Mouse (Mus musculus) heart, embryonic 10.5 days (tissue): ENCODE measurements around the gene Crybg3. TPM values are rescaled to one million over a fixed set of nuclear protein-coding genes. Genes with fewer than 3 reads are reported as not detected.

Source experiments
- DNase-seq: peaks from one replicate; pipeline ENCODE4 v3.0.0-alpha.2; 2017; ENCODE audit warnings: low spot score
- H3K27ac ChIP-seq: fragments of 300-500 bp; sonication (generic); 2 replicates; pipeline ENCODE4 v1.5.1; 2016; ENCODE audit warnings: mild to moderate bottlenecking
- H3K27me3 ChIP-seq: fragments of 300-500 bp; sonication (generic); 2 replicates; pipeline ENCODE4 v1.6.1; 2016; ENCODE audit warnings: mild to moderate bottlenecking; ENCODE audit not compliant: poor library complexity, insufficient read depth, severe bottlenecking
- H3K36me3 ChIP-seq: fragments of 300-500 bp; sonication (generic); 2 replicates; pipeline ENCODE4 v1.6.1; 2016; ENCODE audit warnings: mild to moderate bottlenecking, moderate library complexity
- H3K4me1 ChIP-seq: fragments of 300-500 bp; sonication (generic); 2 replicates; pipeline ENCODE4 v1.6.1; 2016; ENCODE audit warnings: mild to moderate bottlenecking
- H3K4me3 ChIP-seq: fragments of 300-500 bp; sonication (generic); 2 replicates; pipeline ENCODE4 v1.5.1; 2016; ENCODE audit warnings: mild to moderate bottlenecking, moderate library complexity
- H3K9me3 ChIP-seq: fragments of 300-500 bp; sonication (generic); 2 replicates; pipeline ENCODE4 v1.6.1; 2016; ENCODE audit warnings: mild to moderate bottlenecking, moderate library complexity
- WGBS: fragments of 180-500 bp; shearing (Covaris S2); methylation state at CpG from one replicate; pipeline ENCODE4 v1.1.7; 2016; 5-methylcytosine and 5-hydroxymethylcytosine counted together
- polyA plus RNA-seq: library from polyadenylated mRNA; unstranded; fragments of >200 nt; fragmentation: Nextera tagmentation; extraction: Ambion mirVana; gene quantifications from 2 replicates; pipeline ENCODE4 v1.2.1, GENCODE M21; 2016

Gene Crybg3
- polyA plus RNA-seq, 1 experiment from 2014 or later = 11.4 TPM

DNA sequence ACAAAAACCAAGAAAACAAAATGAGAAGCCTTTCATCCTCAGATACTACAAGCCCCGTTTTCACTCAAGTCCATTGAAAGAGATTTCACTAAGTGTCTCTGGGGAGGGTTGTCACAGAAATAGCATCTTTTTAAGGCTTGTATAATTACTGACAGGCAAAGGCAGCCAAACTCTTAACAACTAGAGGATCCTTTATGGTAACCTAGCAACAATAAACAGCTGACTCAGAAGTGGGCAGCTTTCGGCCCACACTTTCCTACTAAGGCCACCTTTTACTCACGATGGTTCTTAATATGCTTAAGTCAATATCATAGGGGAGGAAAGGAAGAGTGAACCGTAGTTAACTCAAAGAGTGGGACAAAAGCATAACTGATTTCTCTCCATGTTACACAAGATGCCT lies 53.3 kb downstream of the Crybg3 start:
- no peak for DNase-seq
- Histone ChIP-seq H3K4me3 (no peak overlapping the region), H3K27ac (peak overlapping the region; percentile 65; the same call in 1 of the 2 replicates), H3K36me3 (peaks cover 12% of the 10 kb centered on the region; the same call in 1 of the 2 replicates), H3K9me3 (no peaks in the 10 kb centered on the region), H3K27me3 (no peaks in the 10 kb centered on the region), H3K4me1 (peaks cover 18% of the 10 kb centered on the region)
- WGBS = 51% methylated on average over 4 of the region's 4 CpGs

GRCm38 (mm10) chr16:59545360-59545759 lies 55.4 kb downstream of the Crybg3 start:
- Histone ChIP-seq H3K36me3 (peaks cover 4% of the 10 kb centered on the region; the same call in 1 of the 2 replicates), H3K27me3 (no peaks in the 10 kb centered on the region), H3K4me3 (no peak overlapping the region), H3K9me3 (no peaks in the 10 kb centered on the region), H3K4me1 (peaks cover 24% of the 10 kb centered on the region), H3K27ac (no peak overlapping the region)
- no peak for DNase-seq
- 82% methylated on average over 2 of the region's 2 CpGs for WGBS

DNA sequence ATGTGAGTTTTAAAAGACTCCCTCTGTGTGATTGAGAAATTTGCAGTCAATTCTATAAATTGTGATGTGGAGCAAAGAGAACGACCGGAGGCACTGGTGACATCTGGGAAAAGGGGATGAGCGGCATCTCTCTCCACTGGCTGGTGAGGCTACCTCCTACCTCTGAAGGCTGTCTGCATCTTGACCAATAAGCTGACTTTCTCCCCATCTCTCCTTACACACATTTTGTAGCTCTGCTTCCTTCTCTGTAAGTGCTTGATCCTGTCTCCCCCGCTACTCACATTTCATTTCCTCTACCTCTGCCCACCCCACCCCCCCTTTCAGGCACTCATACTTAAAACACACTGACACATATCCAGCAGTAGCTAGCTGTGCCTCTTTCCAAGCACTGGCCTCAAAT lies 59.4 kb downstream of the Crybg3 start:
- no peak overlapping the region for H3K4me3 ChIP-seq
- WGBS = 73% methylated on average over 4 of the region's 4 CpGs
- no peaks in the 10 kb centered on the region for H3K27me3 ChIP-seq
- H3K9me3 ChIP-seq = no peaks in the 10 kb centered on the region
- H3K4me1 ChIP-seq = peaks cover 6% of the 10 kb centered on the region; the same call in 1 of the 2 replicates
- H3K27ac ChIP-seq = no peak overlapping the region
- peaks cover 21% of the 10 kb centered on the region for H3K36me3 ChIP-seq
- DNase-seq = no peak

- H3K27me3 ChIP-seq = no peaks in the 10 kb centered on the region
- H3K27ac ChIP-seq = no peak overlapping the region
- H3K4me1 ChIP-seq = peaks cover 6% of the 10 kb centered on the region; the same call in 1 of the 2 replicates
- WGBS = 87% methylated on average over 3 of the region's 3 CpGs
- H3K36me3 ChIP-seq = peaks cover 26% of the 10 kb centered on the region
- no peak overlapping the region for H3K4me3 ChIP-seq
- DNase-seq = no peak
- H3K9me3 ChIP-seq = no peaks in the 10 kb centered on the region
Measured at GRCm38 (mm10) chr16:59540944-59541343, 59.8 kb downstream of the Crybg3 start.

DNA sequence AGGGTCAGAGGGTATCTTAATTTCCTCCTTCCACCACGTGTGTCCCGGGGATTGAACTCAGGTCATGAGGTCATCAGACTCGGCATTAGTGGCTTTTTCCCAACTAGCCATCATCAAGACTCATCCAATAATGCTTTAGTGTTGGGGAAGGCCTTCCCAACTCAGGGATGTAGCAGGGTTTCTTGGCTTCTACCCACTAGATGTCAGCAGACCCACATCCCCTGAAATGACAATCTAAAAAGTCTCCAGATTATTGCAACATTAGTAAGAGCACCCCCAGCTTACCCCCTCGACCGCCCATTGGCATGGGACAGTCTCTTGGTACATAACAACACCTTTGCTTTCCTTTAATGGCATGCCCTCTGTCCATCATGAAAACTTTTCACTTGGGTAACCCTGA lies 65.1 kb downstream of the Crybg3 start:
- no peak overlapping the region for H3K4me3 ChIP-seq
- WGBS = 74% methylated on average over 5 of the region's 5 CpGs
- peaks cover 53% of the 10 kb centered on the region for H3K36me3 ChIP-seq
- no peaks in the 10 kb centered on the region for H3K9me3 ChIP-seq
- no peaks in the 10 kb centered on the region for H3K27me3 ChIP-seq
- H3K4me1 ChIP-seq = peaks cover 8% of the 10 kb centered on the region
- H3K27ac ChIP-seq = no peak overlapping the region
- DNase-seq = no peak

GRCm38 (mm10) chr16:59534349-59534748 lies 66.4 kb downstream of the Crybg3 start:
- DNase-seq = no peak
- H3K27ac ChIP-seq = no peak overlapping the region
- no peaks in the 10 kb centered on the region for H3K27me3 ChIP-seq
- 86% methylated on average over 11 of the region's 11 CpGs for WGBS
- H3K4me3 ChIP-seq = no peak overlapping the region
- H3K9me3 ChIP-seq = no peaks in the 10 kb centered on the region
- peaks cover 65% of the 10 kb centered on the region for H3K36me3 ChIP-seq
- H3K4me1 ChIP-seq = peaks cover 8% of the 10 kb centered on the region

DNA sequence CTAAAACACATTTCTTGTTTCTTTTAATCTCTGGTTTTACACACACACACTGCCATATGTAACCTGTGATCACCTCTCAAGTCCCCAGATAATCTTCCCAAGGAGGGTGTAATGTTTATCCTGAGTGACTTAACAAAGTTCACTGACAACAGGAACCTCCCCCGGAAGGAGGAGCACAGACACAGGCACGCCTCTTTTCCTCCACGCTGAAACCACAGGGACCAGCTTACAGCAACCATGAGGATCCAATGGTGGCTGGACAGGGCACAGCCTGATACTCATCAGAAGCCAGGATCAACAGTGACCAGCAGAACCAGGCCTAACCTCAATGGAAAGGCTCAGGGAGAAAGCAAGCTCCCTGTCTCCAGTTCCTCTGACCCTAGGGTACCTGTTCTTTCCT lies 68.2 kb downstream of the Crybg3 start:
- no peak overlapping the region for H3K27ac ChIP-seq
- H3K4me1 ChIP-seq = peaks cover 8% of the 10 kb centered on the region
- no peaks in the 10 kb centered on the region for H3K9me3 ChIP-seq
- no peak for DNase-seq
- H3K36me3 ChIP-seq = peaks cover 68% of the 10 kb centered on the region
- H3K27me3 ChIP-seq = no peaks in the 10 kb centered on the region
- H3K4me3 ChIP-seq = no peak overlapping the region
- 32% methylated on average over 3 of the region's 3 CpGs for WGBS

DNA sequence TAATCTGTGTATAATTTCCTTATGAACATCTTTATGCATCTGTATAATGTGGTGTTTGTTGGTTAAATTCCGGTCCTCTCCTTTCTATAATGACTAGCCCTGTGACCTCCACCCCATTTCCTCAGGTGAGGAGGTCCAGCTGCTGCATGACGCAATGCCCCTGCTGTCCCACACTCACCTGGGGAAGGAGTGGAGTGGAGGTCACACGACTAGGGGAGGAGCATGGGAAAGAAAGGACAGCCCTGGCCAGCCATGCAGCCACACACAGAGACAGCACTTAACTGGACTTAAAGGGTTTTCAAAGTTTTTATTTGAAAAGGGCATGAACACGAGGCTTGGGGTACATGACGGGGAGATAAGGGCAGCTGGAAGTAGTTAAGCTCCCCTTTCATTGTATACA lies 69.5 kb downstream of the Crybg3 start:
- peaks cover 8% of the 10 kb centered on the region for H3K4me1 ChIP-seq
- no peaks in the 10 kb centered on the region for H3K27me3 ChIP-seq
- 75% methylated on average over 5 of the region's 5 CpGs for WGBS
- H3K4me3 ChIP-seq = no peak overlapping the region
- H3K27ac ChIP-seq = no peak overlapping the region
- no peaks in the 10 kb centered on the region for H3K9me3 ChIP-seq
- no peak for DNase-seq
- peaks cover 57% of the 10 kb centered on the region for H3K36me3 ChIP-seq

GRCm38 (mm10) chr16:59529570-59529969 lies 71.2 kb downstream of the Crybg3 start:
- WGBS = 84% methylated on average over 13 of the region's 13 CpGs
- Histone ChIP-seq H3K27ac (no peak overlapping the region), H3K9me3 (no peaks in the 10 kb centered on the region), H3K4me3 (no peak overlapping the region), H3K4me1 (peaks cover 8% of the 10 kb centered on the region), H3K27me3 (no peaks in the 10 kb centered on the region), H3K36me3 (peaks cover 55% of the 10 kb centered on the region)
- DNase-seq = no peak

DNA sequence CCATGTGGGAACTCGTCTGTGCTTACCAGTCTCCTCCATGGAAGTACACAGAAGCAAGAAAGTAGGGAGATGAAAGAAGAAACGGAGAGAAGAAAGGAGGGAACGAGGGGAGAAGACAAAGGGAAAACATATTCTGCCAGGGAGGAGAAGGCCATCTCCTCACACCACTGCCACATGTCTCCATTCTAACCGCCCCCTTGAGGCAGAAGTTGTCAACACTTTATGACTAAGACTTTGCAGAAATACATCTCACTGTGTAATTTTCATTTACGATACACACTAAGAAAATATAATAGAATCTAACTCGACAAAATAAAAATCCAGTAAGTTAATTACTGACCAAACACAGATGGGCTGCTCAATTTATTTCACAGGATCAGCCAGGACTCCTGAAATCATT lies 73.8 kb downstream of the Crybg3 start:
- H3K27me3 ChIP-seq = no peaks in the 10 kb centered on the region
- peaks cover 53% of the 10 kb centered on the region for H3K36me3 ChIP-seq
- no peak overlapping the region for H3K27ac ChIP-seq
- no peak for DNase-seq
- H3K4me1 ChIP-seq = no peaks in the 10 kb centered on the region
- no peaks in the 10 kb centered on the region for H3K9me3 ChIP-seq
- WGBS = 75% methylated on average over 6 of the region's 6 CpGs
- H3K4me3 ChIP-seq = no peak overlapping the region

DNA sequence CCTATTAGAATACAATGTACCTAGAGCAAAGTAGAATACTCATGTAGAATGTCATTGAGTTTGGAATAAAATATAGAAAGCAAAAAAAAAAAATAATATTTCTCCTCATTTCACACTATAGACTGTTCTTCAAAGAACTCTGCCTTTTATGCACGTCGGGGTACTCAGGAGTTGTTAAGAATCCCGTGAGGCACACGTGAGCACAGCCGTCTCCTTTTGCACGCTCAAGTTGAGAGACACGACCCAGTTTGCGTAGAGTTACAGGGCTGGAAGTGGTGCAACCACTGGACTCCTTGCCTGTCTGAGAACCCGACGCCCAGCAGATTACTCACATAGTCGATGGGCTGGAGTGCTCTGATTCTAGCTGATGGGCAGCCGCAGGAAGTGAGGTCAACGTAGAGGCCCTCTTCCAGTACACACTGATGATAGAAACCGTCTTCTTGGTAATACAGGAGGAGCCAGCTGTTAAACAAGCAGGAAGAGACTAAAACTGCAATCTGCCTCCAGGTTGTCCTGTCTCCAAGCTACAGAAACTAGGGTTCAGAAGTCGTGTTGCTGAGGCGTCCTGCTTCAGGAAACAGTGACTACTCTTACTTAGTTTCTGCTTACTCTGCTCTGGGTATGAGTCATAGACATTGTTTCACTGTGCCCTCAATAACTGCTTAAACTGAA lies 78.9 kb downstream of the Crybg3 start:
- WGBS = 90% methylated on average over 16 of the region's 16 CpGs
- peaks cover 20% of the 10 kb centered on the region; the same call in 1 of the 2 replicates for H3K4me1 ChIP-seq
- peaks cover 27% of the 10 kb centered on the region for H3K36me3 ChIP-seq
- H3K9me3 ChIP-seq = no peaks in the 10 kb centered on the region
- DNase-seq = no peak
- H3K4me3 ChIP-seq = no peak overlapping the region
- H3K27me3 ChIP-seq = no peaks in the 10 kb centered on the region
- no peak overlapping the region for H3K27ac ChIP-seq

- Histone ChIP-seq H3K9me3 (no peaks in the 10 kb centered on the region), H3K4me3 (peak overlapping the region; percentile 36; the same call in 1 of the 2 replicates), H3K36me3 (peaks cover 17% of the 10 kb centered on the region), H3K4me1 (peaks cover 34% of the 10 kb centered on the region), H3K27ac (peak overlapping the region; percentile 86), H3K27me3 (no peaks in the 10 kb centered on the region)
- 31% methylated on average over 15 of the region's 15 CpGs for WGBS
- peak; percentile 89 for DNase-seq
Measured at GRCm38 (mm10) chr16:59517447-59518219, 83.1 kb downstream of the Crybg3 start.

- Histone ChIP-seq H3K27ac (peak overlapping the region; percentile 86), H3K9me3 (no peaks in the 10 kb centered on the region), H3K4me1 (peaks cover 34% of the 10 kb centered on the region), H3K27me3 (no peaks in the 10 kb centered on the region), H3K36me3 (peaks cover 18% of the 10 kb centered on the region), H3K4me3 (peak overlapping the region; percentile 36)
- peak; percentile 78 for DNase-seq
- WGBS = 37% methylated on average over 10 of the region's 10 CpGs
Measured at GRCm38 (mm10) chr16:59516965-59517364, 83.8 kb downstream of the Crybg3 start.
